ENCODE assay signal across 24 mouse cellular contexts in the genomic region with DNA sequence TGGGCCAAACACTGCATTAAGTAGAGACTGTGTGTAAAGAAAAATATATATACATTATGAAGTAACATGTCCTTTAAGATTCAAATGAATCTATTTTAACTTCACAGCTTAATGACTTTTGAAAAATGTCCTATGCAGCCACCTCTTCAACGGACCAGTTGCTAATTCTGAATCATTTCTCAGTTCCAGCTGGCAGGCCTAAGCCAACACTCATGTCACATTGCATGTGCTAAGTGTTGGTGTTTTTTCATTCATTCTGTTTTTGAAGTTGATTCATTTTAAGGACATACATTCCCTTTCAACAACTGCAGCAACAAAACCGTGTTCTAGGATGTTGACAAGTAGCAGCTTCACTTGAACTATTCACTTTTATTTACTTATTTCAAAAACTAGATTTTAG. TPM values are rescaled to one million over a fixed set of nuclear protein-coding genes. Genes with fewer than 3 reads are reported as not detected.
A peak's percentile ranks its signal among the peaks of the same experiment; 100 is the strongest.
DNase-seq lines count a peak whose midpoint lies in the region; ATAC-seq and TF ChIP-seq lines count a peak whose summit lies in the region.
"Had no signal": no experiment of that assay in that cellular context is flagged by ENCODE, and none has a peak within 500 bp of the region (broad histone marks: within the 10 kb centered on the region; RNA-seq: fewer than 3 reads in every experiment).

No protein-coding gene starts in this region.

- H3K36me3 ChIP-seq in lung, embryonic 14.5 days (ENCODE audit: insufficient read depth) = no peaks in the 10 kb centered on the region
- H3K36me3 ChIP-seq: embryonic facial prominence, embryonic 13.5 days; embryonic facial prominence, embryonic 15.5 days; G1E had no signal

- no peak overlapping the region for H3K9ac ChIP-seq in lung, embryonic 14.5 days
- H3K9ac ChIP-seq: embryonic facial prominence, embryonic 13.5 days; embryonic facial prominence, embryonic 15.5 days had no signal

- ATAC-seq in frontal cortex, adult (ENCODE audit: low TSS enrichment) = peak; percentile 47
- no peak for ATAC-seq in lung, embryonic 14.5 days (ENCODE audit: insufficient read depth)
- ATAC-seq: activated CD4-positive, CD25-positive, alpha-beta regulatory T cell, adult 4 months; CD4-positive, CD25-positive, alpha-beta regulatory T cell, adult 4 months; forebrain, embryonic 14.5 days; forebrain, embryonic 16.5 days; Patski had no signal

- H3K4me3 ChIP-seq in lung, embryonic 14.5 days (ENCODE audit: low read depth, low read length) = no peak overlapping the region
- no peak overlapping the region for H3K4me3 ChIP-seq in lung, adult 2 months (replicated peaks; ENCODE audit: extremely low read depth, low read depth, low read length)
- no peak overlapping the region for H3K4me3 ChIP-seq in embryonic fibroblast, embryonic 13.5 days (ENCODE audit: insufficient read depth, low read length)
- H3K4me3 ChIP-seq: embryonic facial prominence, embryonic 13.5 days; embryonic facial prominence, embryonic 15.5 days had no signal

- H3K27ac ChIP-seq in lung, embryonic 14.5 days (ENCODE audit: low read depth) = no peak overlapping the region
- H3K27ac ChIP-seq in embryonic fibroblast, embryonic 13.5 days (ENCODE audit: insufficient read depth, low read length) = peak overlapping the region; percentile 98; the same call in 1 of the 2 replicates
- H3K27ac ChIP-seq: embryonic facial prominence, embryonic 13.5 days; embryonic facial prominence, embryonic 15.5 days had no signal

- TF ChIP-seq POLR2A in lung, adult 2 months (IDR thresholded peaks at IDR 0.05; ENCODE audit: borderline replicate concordance, extremely low read depth, low read depth, low read length) = no peak
- TF ChIP-seq POLR2A in embryonic fibroblast, embryonic 13.5 days (IDR thresholded peaks at IDR 0.05; ENCODE audit: low read depth, low read length) = no peak

- peaks cover 4% of the 10 kb centered on the region; the same call in 1 of the 2 replicates for H3K9me3 ChIP-seq in lung, embryonic 14.5 days (ENCODE audit: low read depth, low read length)
- H3K9me3 ChIP-seq: embryonic facial prominence, embryonic 13.5 days; embryonic facial prominence, embryonic 15.5 days; G1E had no signal

- DNase-seq in frontal cortex, postnatal 25 days (ENCODE audit: low spot score in 2 of 2) = no peak
- peak; percentile 49 for DNase-seq in lung, embryonic 14.5 days
- no peak for DNase-seq in lung, adult 2 months
- DNase-seq in brain, adult 2 months (ENCODE audit: low read depth, low spot score) = peak; percentile 62
- DNase-seq in B cell, adult 2 months = no peak
- DNase-seq: adrenal gland, adult 8-10 months; cerebellum, adult 11 months; cerebellum, adult 18-20 months; cerebellum, adult 8-10 months; cerebellum, adult 9-11 months; cerebellum, postnatal 14 days; cerebellum, postnatal 36 days; embryo, embryonic 11 days had no signal

- H3K4me1 ChIP-seq in lung, embryonic 14.5 days (ENCODE audit: insufficient read depth) = peaks cover 11% of the 10 kb centered on the region
- H3K4me1 ChIP-seq in lung, adult 2 months (ENCODE audit: control insufficient read depth, insufficient read depth, low read length) = no peaks in the 10 kb centered on the region; the same call in 1 of the 2 replicates
- peaks cover 11% of the 10 kb centered on the region for H3K4me1 ChIP-seq in embryonic fibroblast, embryonic 13.5 days (ENCODE audit: control insufficient read depth, insufficient read depth, low read length)

- no peak overlapping the region for H3K4me2 ChIP-seq in lung, embryonic 14.5 days
- H3K4me2 ChIP-seq: embryonic facial prominence, embryonic 13.5 days; embryonic facial prominence, embryonic 15.5 days had no signal

- H3K27me3 ChIP-seq in lung, embryonic 14.5 days (ENCODE audit: insufficient read depth, low read length) = no peaks in the 10 kb centered on the region
- H3K27me3 ChIP-seq: CH12.LX; embryonic facial prominence, embryonic 13.5 days; embryonic facial prominence, embryonic 15.5 days had no signal

- TF ChIP-seq CTCF in lung, embryonic 14.5 days (IDR thresholded peaks at IDR 0.05; ENCODE audit: low read depth) = no peak
- TF ChIP-seq CTCF in lung, adult 2 months (IDR thresholded peaks at IDR 0.05; ENCODE audit: insufficient read depth, low read length) = no peak
- TF ChIP-seq CTCF in embryonic fibroblast, embryonic 13.5 days (IDR thresholded peaks at IDR 0.05; ENCODE audit: borderline replicate concordance, insufficient read depth, low read length) = no peak

- WGBS in lung, embryonic 14.5 days = 39% methylated on average over 2 of the region's 2 CpGs
- 59% methylated on average over 2 of the region's 2 CpGs for WGBS in lung, adult 2 months

RNA-seq across cellular contexts. Expression of a gene that starts 6.0 kb away (rescaled TPM):
- polyA plus RNA-seq in lung, embryonic 14.5 days (2014; fragmentation: Nextera tagmentation; extraction: Ambion mirVana) = 113 and 141 TPM in 2 replicates
- 0.48 and 1.1 TPM in 2 replicates for polyA plus RNA-seq in lung, adult 2 months (2012; rRNA removed)
- polyA plus RNA-seq in embryonic fibroblast, embryonic 13.5 days (2011; ENCODE audit: insufficient read length, low read depth, missing spikeins) = 706 and 1,598 TPM in 2 replicates
- polyA plus RNA-seq: activated CD4-positive, CD25-positive, alpha-beta regulatory T cell, adult 4 months; CD4-positive, CD25-positive, alpha-beta regulatory T cell, adult 4 months; G1E; Patski had no signal

Comparison
In these comparisons a context has a peak if more than half of its experiments do, and no peak if none do; other contexts are left out.
1. DNase-seq: peak in lung, embryonic 14.5 days (single experiment) and brain, adult 2 months (single experiment); none in frontal cortex, postnatal 25 days (0 of 2), lung, adult 2 months (single experiment) and B cell, adult 2 months (0 of 2).
2. RNA of a gene that starts 6.0 kb away (polyA plus RNA-seq): 706 to 1,598 TPM in embryonic fibroblast, embryonic 13.5 days and 113 to 141 TPM in lung, embryonic 14.5 days; 0.48 to 1.1 TPM in lung, adult 2 months; every median in the first group is over 10 times any median in the second.